Mouse (Mus musculus) megakaryocyte, embryonic 14.5 days (primary cell): ENCODE data around the gene Atp1b1. TPM values are rescaled to one million over a fixed set of nuclear protein-coding genes. Genes with fewer than 3 reads are reported as not detected.

Experiments used
- H3K27me3 ChIP-seq: replicated peaks from 2 replicates; pipeline ENCODE3; 2012; ENCODE audit warnings: inconsistent platforms
- H3K36me3 ChIP-seq: replicated peaks from 2 replicates; pipeline ENCODE3; 2012; ENCODE audit warnings: low read length, inconsistent platforms, mixed read lengths
- H3K4me1 ChIP-seq: 2 replicates; pipeline ENCODE4 v1.6.1; 2012; ENCODE audit warnings: inconsistent platforms
- H3K4me3 ChIP-seq: replicated peaks from 2 replicates; pipeline ENCODE3; 2012; ENCODE audit warnings: moderate library complexity, mild to moderate bottlenecking, inconsistent platforms
- H3K9me3 ChIP-seq: 2 replicates; pipeline ENCODE4 v1.6.1; 2012; ENCODE audit warnings: inconsistent platforms
- FLI1 ChIP-seq: IDR thresholded peaks from 2 replicates; pipeline ENCODE4 v1.6.1; 2012; ENCODE audit warnings: low read length, inconsistent platforms, mixed read lengths
- GATA1 ChIP-seq: IDR thresholded peaks from 3 replicates; pipeline ENCODE4 v1.6.1; 2012; ENCODE audit warnings: mixed read lengths, low read length, inconsistent platforms, borderline replicate concordance
- polyA plus RNA-seq: library from polyadenylated mRNA; stranded (reverse); fragments of >175 nt; gene quantifications from 2 replicates; pipeline ENCODE4 v1.2.3, GENCODE M21; 2012; ENCODE audit warnings: low replicate concordance; ENCODE audit not compliant: insufficient read depth

The Atp1b1 gene
- polyA plus RNA-seq, result 1.8 TPM in 1 of 2 replicates, not detected in the other

GRCm38 (mm10) chr1:164458245-164458613 is at the start of gene Atp1b1:
Gene Atp1b1 (minus strand): TSS chr1:164458355.
- H3K9me3 ChIP-seq, result peaks cover under 1% of the 10 kb centered on the region; the same call in 1 of the 2 replicates
- H3K4me1 ChIP-seq, result peaks cover 25% of the 10 kb centered on the region
- H3K27me3 ChIP-seq, result peaks cover 77% of the 10 kb centered on the region
- H3K4me3 ChIP-seq, result peak within 1 kb of the TSS; percentile 90
- no peak for TF ChIP-seq FLI1
- H3K36me3 ChIP-seq, result no peaks in the 10 kb centered on the region

DNA sequence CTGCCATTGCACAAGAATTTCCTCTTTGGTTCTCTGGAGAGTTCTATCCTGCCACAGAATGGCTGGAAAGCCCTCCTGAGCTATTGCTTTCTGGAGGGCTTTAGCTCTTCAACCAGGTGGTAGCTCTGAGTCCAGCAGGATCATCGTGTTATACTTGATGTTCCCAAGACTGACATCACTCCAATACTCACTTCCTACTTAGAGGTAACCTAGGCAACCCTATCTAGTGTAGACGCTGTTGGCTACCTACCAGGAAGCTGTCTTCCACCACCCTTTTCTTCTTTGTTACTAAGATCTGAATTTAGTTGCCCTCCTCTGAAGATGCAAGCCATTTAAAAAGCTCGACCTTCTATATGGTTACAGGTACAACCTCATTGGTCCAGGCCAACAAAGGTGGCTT is 46.9 kb upstream of the Atp1b1 start:
- Histone ChIP-seq H3K27me3 (no peaks in the 10 kb centered on the region), H3K4me1 (no peaks in the 10 kb centered on the region), H3K9me3 (no peaks in the 10 kb centered on the region), H3K4me3 (no peak overlapping the region), H3K36me3 (no peaks in the 10 kb centered on the region)
- TF ChIP-seq FLI1, result no peak
- TF ChIP-seq GATA1, result no peak

DNA sequence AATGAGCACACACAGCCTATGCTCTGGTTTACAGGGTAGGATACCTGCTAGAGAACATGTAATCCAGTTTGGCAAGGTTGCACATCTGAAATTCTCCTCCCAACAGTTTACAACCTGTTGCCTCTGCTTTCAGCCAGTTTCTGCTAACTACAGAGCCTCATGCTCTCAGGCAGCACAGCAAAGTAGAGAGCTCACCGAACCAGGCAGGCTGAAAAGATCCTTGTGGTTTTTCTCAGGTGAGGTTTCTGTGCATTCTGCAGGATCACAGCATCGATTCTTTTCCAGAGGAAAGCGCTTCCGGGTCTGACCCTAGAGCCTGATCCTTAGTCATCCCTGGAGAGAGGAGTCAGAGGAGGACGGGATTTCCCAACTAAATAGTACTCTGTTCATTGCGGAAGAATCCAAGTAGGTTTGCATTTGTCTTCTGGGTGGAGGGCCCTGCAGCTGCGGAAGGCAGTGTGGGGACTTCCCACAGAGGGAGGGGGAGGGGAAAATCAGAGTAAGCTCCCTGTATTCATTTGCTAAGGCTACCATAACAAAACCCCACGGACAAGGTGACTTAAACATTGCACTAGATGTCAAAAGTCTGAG is 45.1 kb upstream of the Atp1b1 start:
- no peak overlapping the region for H3K4me3 ChIP-seq
- H3K36me3 ChIP-seq, result no peaks in the 10 kb centered on the region
- H3K4me1 ChIP-seq, result no peaks in the 10 kb centered on the region
- TF ChIP-seq GATA1 (no peak), FLI1 (no peak)
- no peaks in the 10 kb centered on the region for H3K27me3 ChIP-seq
- no peaks in the 10 kb centered on the region for H3K9me3 ChIP-seq

DNA sequence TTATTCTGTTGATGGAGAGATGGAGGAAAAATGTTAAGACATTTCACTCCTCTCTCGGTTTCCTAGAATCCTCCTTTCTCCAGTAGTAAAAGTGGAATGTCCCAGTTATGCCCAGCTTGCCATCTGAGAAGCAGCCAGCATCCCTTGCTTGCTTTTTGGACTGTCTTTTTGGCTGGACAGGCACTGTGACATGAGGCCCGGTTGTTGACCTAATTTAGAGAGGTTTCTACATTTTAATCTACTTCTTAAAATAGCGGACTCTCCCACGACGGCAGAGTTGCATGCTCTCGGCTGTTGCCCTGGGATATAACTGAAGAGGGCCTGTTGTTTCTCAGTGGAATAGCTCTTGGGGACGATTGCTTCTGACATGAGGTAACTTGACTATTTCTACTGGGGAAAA is 44.1 kb upstream of the Atp1b1 start:
- H3K4me3 ChIP-seq, result no peak overlapping the region
- H3K9me3 ChIP-seq, result peaks cover 2% of the 10 kb centered on the region
- no peak for TF ChIP-seq FLI1
- no peak for TF ChIP-seq GATA1
- H3K27me3 ChIP-seq, result no peaks in the 10 kb centered on the region
- H3K4me1 ChIP-seq, result no peaks in the 10 kb centered on the region
- no peaks in the 10 kb centered on the region for H3K36me3 ChIP-seq

GRCm38 (mm10) chr1:164494741-164495512 is 36.8 kb upstream of the Atp1b1 start:
- Histone ChIP-seq H3K27me3 (no peaks in the 10 kb centered on the region), H3K4me3 (no peak overlapping the region), H3K36me3 (no peaks in the 10 kb centered on the region), H3K9me3 (peaks cover 4% of the 10 kb centered on the region), H3K4me1 (no peaks in the 10 kb centered on the region)
- TF ChIP-seq GATA1 (no peak), FLI1 (no peak)

DNA sequence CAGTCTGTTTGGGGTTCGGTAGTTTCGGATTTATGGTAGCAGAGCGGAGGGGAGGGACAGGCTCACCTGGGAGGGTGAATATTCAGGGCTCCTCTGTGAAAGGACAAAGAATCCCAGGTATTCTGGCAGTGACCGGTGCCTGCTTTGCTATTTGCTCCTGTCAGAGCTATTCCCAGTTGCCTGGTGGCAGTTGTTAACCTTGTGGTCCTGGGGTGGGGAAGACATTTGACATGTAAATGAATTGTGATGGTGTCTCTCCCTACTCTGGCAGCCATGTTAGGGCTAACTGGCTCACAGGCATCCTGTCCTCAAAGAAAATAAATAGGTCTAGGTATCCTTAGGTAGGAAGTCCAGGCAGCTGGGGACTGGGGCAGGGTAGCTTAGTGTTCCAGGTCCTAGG is 36.1 kb upstream of the Atp1b1 start:
- no peaks in the 10 kb centered on the region for H3K4me1 ChIP-seq
- H3K27me3 ChIP-seq, result no peaks in the 10 kb centered on the region
- H3K4me3 ChIP-seq, result no peak overlapping the region
- peaks cover 4% of the 10 kb centered on the region for H3K9me3 ChIP-seq
- H3K36me3 ChIP-seq, result no peaks in the 10 kb centered on the region
- no peak for TF ChIP-seq GATA1
- no peak for TF ChIP-seq FLI1

GRCm38 (mm10) chr1:164493042-164493705 is 35.0 kb upstream of the Atp1b1 start:
- no peak for TF ChIP-seq GATA1
- no peak for TF ChIP-seq FLI1
- peaks cover 4% of the 10 kb centered on the region for H3K9me3 ChIP-seq

GRCm38 (mm10) chr1:164492476-164492875 is 34.3 kb upstream of the Atp1b1 start:
- H3K27me3 ChIP-seq, result no peaks in the 10 kb centered on the region
- H3K4me3 ChIP-seq, result no peak overlapping the region
- no peaks in the 10 kb centered on the region for H3K36me3 ChIP-seq
- no peaks in the 10 kb centered on the region for H3K4me1 ChIP-seq
- no peak for TF ChIP-seq GATA1
- TF ChIP-seq FLI1, result no peak
- H3K9me3 ChIP-seq, result peaks cover 4% of the 10 kb centered on the region

More at GRCm38 (mm10) chr1:164493042-164493705, 35.0 kb upstream of the Atp1b1 start:
- Histone ChIP-seq H3K4me1 (no peaks in the 10 kb centered on the region), H3K36me3 (no peaks in the 10 kb centered on the region), H3K4me3 (no peak overlapping the region), H3K27me3 (no peaks in the 10 kb centered on the region)

DNA sequence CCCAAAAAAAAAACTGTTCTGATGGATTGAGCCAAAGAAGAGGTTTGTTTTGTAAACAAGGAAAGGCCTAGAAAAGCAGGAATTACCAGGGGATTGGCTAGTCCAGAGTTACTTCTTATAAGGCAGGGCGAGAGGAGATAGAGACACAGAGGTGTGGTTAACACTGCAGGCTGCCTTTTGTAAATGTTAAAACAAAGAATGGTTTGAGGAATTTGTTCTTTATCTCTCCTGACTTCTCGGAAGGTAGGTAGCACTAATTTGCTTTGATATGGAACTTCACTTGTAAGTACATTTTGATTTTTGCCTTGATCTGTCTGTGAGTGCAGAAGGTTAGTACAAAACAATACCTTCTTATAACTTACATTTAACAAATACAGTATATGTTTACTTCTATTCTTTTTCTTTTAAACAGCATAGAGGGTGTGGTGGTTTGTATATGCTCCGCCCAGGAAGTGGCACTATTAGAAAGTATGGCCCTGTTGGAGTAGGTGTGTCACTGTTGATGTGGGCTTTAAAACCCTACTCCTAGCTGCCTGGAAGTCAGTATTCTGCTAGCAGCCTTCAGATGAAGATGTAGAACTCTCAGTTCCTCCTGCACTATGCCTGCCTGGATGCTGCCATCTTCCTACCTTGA is 31.9 kb upstream of the Atp1b1 start:
- TF ChIP-seq GATA1, result no peak
- TF ChIP-seq FLI1, result no peak
- H3K9me3 ChIP-seq, result no peaks in the 10 kb centered on the region; the same call in 1 of the 2 replicates
- H3K4me1 ChIP-seq, result no peaks in the 10 kb centered on the region
- H3K27me3 ChIP-seq, result no peaks in the 10 kb centered on the region
- no peak overlapping the region for H3K4me3 ChIP-seq
- no peaks in the 10 kb centered on the region for H3K36me3 ChIP-seq
